Mouse (Mus musculus): Measurements from ENCODE around the gene Fuom. TPM values are rescaled to one million over a fixed set of nuclear protein-coding genes. Genes with fewer than 3 reads are reported as not detected.
A peak's percentile ranks its signal among the peaks of the same experiment; 100 is the strongest.

Fuom gene
- polyA plus RNA-seq, 2 experiments, result 28.3 to 30.3 TPM

- no peak for TF ChIP-seq POLR2A (IDR thresholded peaks at IDR 0.05; ENCODE audit: borderline replicate concordance, extremely low read depth, insufficient read depth, insufficient read length)
- Histone ChIP-seq H3K4me2 (replicated peaks; ENCODE audit: low read depth, low read length, severe bottlenecking) (peak overlapping the region; percentile 61), H3K36me3 (ENCODE audit: control insufficient read depth, insufficient read depth, low read length) (no peaks in the 10 kb centered on the region), H3K4me3 (replicated peaks; ENCODE audit: low read length) (peak overlapping the region; percentile 41), H3K4me1 (ENCODE audit: control insufficient read depth, insufficient read depth, low read length) (peaks cover 18% of the 10 kb centered on the region), H3K9ac (ENCODE audit: low read depth, low read length, severe bottlenecking) (no peak overlapping the region), H3K27ac (replicated peaks; ENCODE audit: low read depth, low read length) (no peak overlapping the region), H3K27me3 (ENCODE audit: control insufficient read depth, insufficient read depth, low read length) (peaks cover 72% of the 10 kb centered on the region), H3K9me3 (ENCODE audit: control insufficient read depth, low read length) (no peaks in the 10 kb centered on the region)
- WGBS, result 1% methylated on average over 33 of the region's 34 CpGs
- DNase-seq (ENCODE audit: low spot score) (peak; percentile 50), ATAC-seq (ENCODE audit: low FRiP score, low read depth) (peak; percentile 59; the same call in 1 of the 2 replicates)
Observed at GRCm38 (mm10) chr7:140049115-140049689, 53.0 kb downstream of the Fuom start.

DNA sequence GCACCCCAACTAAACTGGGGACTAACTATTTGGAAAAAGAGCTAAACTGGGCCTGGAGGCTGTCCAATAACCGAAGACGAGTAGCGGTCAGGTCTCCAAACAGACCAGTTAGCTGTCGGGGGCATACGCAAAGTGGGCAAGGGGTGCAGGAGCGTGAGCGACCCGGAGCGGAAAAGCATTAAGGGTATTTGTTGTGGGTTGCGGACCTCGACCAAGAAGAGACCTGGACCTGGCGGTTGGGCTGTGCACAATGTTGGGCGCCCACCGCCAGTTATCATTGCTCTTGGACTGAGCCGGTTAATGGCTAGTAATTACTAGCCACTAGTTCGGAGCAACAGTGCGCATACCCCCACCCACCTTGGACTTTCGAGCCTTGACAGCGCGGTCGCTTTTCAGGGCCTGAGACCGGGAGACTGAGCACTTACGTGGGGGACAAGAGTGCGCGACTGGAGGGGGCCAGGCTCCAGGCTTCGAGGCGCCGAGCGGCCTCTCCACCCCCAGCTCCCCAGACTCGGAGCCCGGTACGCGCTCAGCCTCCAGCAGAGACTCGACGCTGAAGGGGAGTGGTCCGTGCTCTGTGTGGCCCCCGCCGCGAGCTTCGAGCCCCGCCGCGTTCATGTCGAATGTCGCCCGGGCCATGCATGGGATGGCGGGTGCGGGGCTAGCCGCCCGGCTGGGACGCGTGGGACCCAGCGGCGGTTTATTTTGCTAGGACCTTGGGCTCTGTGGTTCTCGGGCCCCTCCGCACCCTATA lies 53.7 kb downstream of the Fuom start, which contains the start of gene Msx3:
Msx3 (minus strand) TSS at position 729 of the 754 bp plus-strand sequence.
- H3K4me3 ChIP-seq (replicated peaks; ENCODE audit: low read length), result peak within 1 kb of the TSS; percentile 41
- H3K27me3 ChIP-seq (ENCODE audit: control insufficient read depth, insufficient read depth, low read length), result peaks cover 72% of the 10 kb centered on the region
- no peak for DNase-seq (ENCODE audit: low spot score)
- under 1% methylated on average over 55 of the region's 56 CpGs for WGBS
- no peaks in the 10 kb centered on the region for H3K9me3 ChIP-seq (ENCODE audit: control insufficient read depth, low read length)
- H3K9ac ChIP-seq (ENCODE audit: low read depth, low read length, severe bottlenecking), result no peak within 1 kb of the TSS
- H3K27ac ChIP-seq (replicated peaks; ENCODE audit: low read depth, low read length), result no peak within 1 kb of the TSS
- no peak for TF ChIP-seq POLR2A (IDR thresholded peaks at IDR 0.05; ENCODE audit: borderline replicate concordance, extremely low read depth, insufficient read depth, insufficient read length)
- peaks cover 18% of the 10 kb centered on the region for H3K4me1 ChIP-seq (ENCODE audit: control insufficient read depth, insufficient read depth, low read length)
- H3K4me2 ChIP-seq (replicated peaks; ENCODE audit: low read depth, low read length, severe bottlenecking), result peak within 1 kb of the TSS; percentile 61
- ATAC-seq (ENCODE audit: low FRiP score, low read depth), result peak; percentile 28
- no peaks in the 10 kb centered on the region for H3K36me3 ChIP-seq (ENCODE audit: control insufficient read depth, insufficient read depth, low read length)

- Histone ChIP-seq H3K27ac (replicated peaks; ENCODE audit: low read depth, low read length) (no peak overlapping the region), H3K9me3 (ENCODE audit: control insufficient read depth, low read length) (no peaks in the 10 kb centered on the region), H3K4me3 (replicated peaks; ENCODE audit: low read length) (peak overlapping the region; percentile 41), H3K4me1 (ENCODE audit: control insufficient read depth, insufficient read depth, low read length) (peaks cover 18% of the 10 kb centered on the region), H3K4me2 (replicated peaks; ENCODE audit: low read depth, low read length, severe bottlenecking) (peak overlapping the region; percentile 61), H3K9ac (ENCODE audit: low read depth, low read length, severe bottlenecking) (no peak overlapping the region), H3K27me3 (ENCODE audit: control insufficient read depth, insufficient read depth, low read length) (peaks cover 72% of the 10 kb centered on the region), H3K36me3 (ENCODE audit: control insufficient read depth, insufficient read depth, low read length) (no peaks in the 10 kb centered on the region)
- no peak for TF ChIP-seq POLR2A (IDR thresholded peaks at IDR 0.05; ENCODE audit: borderline replicate concordance, extremely low read depth, insufficient read depth, insufficient read length)
- WGBS, result under 1% methylated on average over 32 of the region's 33 CpGs
- ATAC-seq (ENCODE audit: low FRiP score, low read depth), result no peak
- no peak for DNase-seq (ENCODE audit: low spot score)
Observed at GRCm38 (mm10) chr7:140047811-140048311, 54.4 kb downstream of the Fuom start.

Other genes with a start within 250 kb of the Fuom start
- 0.35 and 0.45 TPM in 2 replicates for gene Kndc1, start 207.7 kb downstream of the Fuom start, polyA plus RNA-seq (2012; rRNA removed)
- 0.10 and 0.22 TPM in 2 replicates for gene Kndc1, start 207.7 kb downstream of the Fuom start, polyA plus RNA-seq (2014; fragmentation: Nextera tagmentation; extraction: Ambion mirVana)
- gene Utf1, start 158.7 kb downstream of the Fuom start, polyA plus RNA-seq (2012; rRNA removed), result 0.10 and 0.11 TPM in 2 replicates
- gene Utf1, start 158.7 kb downstream of the Fuom start, polyA plus RNA-seq (2014; fragmentation: Nextera tagmentation; extraction: Ambion mirVana), result 0.15 TPM in 1 of 2 replicates, not detected in the other
- gene 6430531B16Rik, start 123.7 kb downstream of the Fuom start, polyA plus RNA-seq (2012; rRNA removed), result 0.08 and 0.40 TPM in 2 replicates
- gene 6430531B16Rik, start 123.7 kb downstream of the Fuom start, polyA plus RNA-seq (2014; fragmentation: Nextera tagmentation; extraction: Ambion mirVana), result 0.75 TPM in 1 of 2 replicates, not detected in the other
- gene Adam8, start 109.9 kb downstream of the Fuom start, polyA plus RNA-seq (2012; rRNA removed), result 8.8 and 9.5 TPM in 2 replicates
- 1.8 and 2.2 TPM in 2 replicates for gene Adam8, start 109.9 kb downstream of the Fuom start, polyA plus RNA-seq (2014; fragmentation: Nextera tagmentation; extraction: Ambion mirVana)
- gene Zfp511, start 66.0 kb downstream of the Fuom start, polyA plus RNA-seq (2012; rRNA removed), result 58.3 and 75.1 TPM in 2 replicates
- 37.2 and 41.1 TPM in 2 replicates for gene Zfp511, start 66.0 kb downstream of the Fuom start, polyA plus RNA-seq (2014; fragmentation: Nextera tagmentation; extraction: Ambion mirVana)
- 69.1 and 76.7 TPM in 2 replicates for gene Tubgcp2, start 65.8 kb downstream of the Fuom start, polyA plus RNA-seq (2012; rRNA removed)
- 58.8 and 66.2 TPM in 2 replicates for gene Tubgcp2, start 65.8 kb downstream of the Fuom start, polyA plus RNA-seq (2014; fragmentation: Nextera tagmentation; extraction: Ambion mirVana)
- not detected in 2 replicates for gene Msx3, start 53.4 kb downstream of the Fuom start, polyA plus RNA-seq (2012; rRNA removed)
- not detected in 2 replicates for gene Msx3, start 53.4 kb downstream of the Fuom start, polyA plus RNA-seq (2014; fragmentation: Nextera tagmentation; extraction: Ambion mirVana)
- 0.46 and 0.65 TPM in 2 replicates for gene Caly, start 19.9 kb downstream of the Fuom start, polyA plus RNA-seq (2012; rRNA removed)
- 0.69 and 0.77 TPM in 2 replicates for gene Caly, start 19.9 kb downstream of the Fuom start, polyA plus RNA-seq (2014; fragmentation: Nextera tagmentation; extraction: Ambion mirVana)
- gene Prap1, start 9.0 kb downstream of the Fuom start, polyA plus RNA-seq (2012; rRNA removed), result 0.80 and 13.6 TPM in 2 replicates
- gene Prap1, start 9.0 kb downstream of the Fuom start, polyA plus RNA-seq (2014; fragmentation: Nextera tagmentation; extraction: Ambion mirVana), result 0.33 TPM in 1 of 2 replicates, not detected in the other
- gene Paox, start 13.4 kb upstream of the Fuom start, polyA plus RNA-seq (2012; rRNA removed), result 12.6 and 13.5 TPM in 2 replicates
- gene Paox, start 13.4 kb upstream of the Fuom start, polyA plus RNA-seq (2014; fragmentation: Nextera tagmentation; extraction: Ambion mirVana), result 17.8 and 19.4 TPM in 2 replicates
- gene Echs1, start 14.0 kb upstream of the Fuom start, polyA plus RNA-seq (2012; rRNA removed), result 78.1 and 127 TPM in 2 replicates
- 153 and 159 TPM in 2 replicates for gene Echs1, start 14.0 kb upstream of the Fuom start, polyA plus RNA-seq (2014; fragmentation: Nextera tagmentation; extraction: Ambion mirVana)
- gene Mtg1, start 35.1 kb upstream of the Fuom start, polyA plus RNA-seq (2012; rRNA removed), result 26.5 and 28.8 TPM in 2 replicates
- gene Mtg1, start 35.1 kb upstream of the Fuom start, polyA plus RNA-seq (2014; fragmentation: Nextera tagmentation; extraction: Ambion mirVana), result 22.9 and 28.4 TPM in 2 replicates
- 0.20 and 0.24 TPM in 2 replicates for gene Sprn, start 52.4 kb upstream of the Fuom start, polyA plus RNA-seq (2012; rRNA removed)
- gene Sprn, start 52.4 kb upstream of the Fuom start, polyA plus RNA-seq (2014; fragmentation: Nextera tagmentation; extraction: Ambion mirVana), result 0.14 and 0.26 TPM in 2 replicates
- not detected in 2 replicates for gene Olfr522, start 62.3 kb upstream of the Fuom start, polyA plus RNA-seq (2012; rRNA removed)
- not detected in 2 replicates for gene Olfr522, start 62.3 kb upstream of the Fuom start, polyA plus RNA-seq (2014; fragmentation: Nextera tagmentation; extraction: Ambion mirVana)
- gene Olfr523, start 70.8 kb upstream of the Fuom start, polyA plus RNA-seq (2012; rRNA removed), result not detected in 2 replicates
- gene Olfr523, start 70.8 kb upstream of the Fuom start, polyA plus RNA-seq (2014; fragmentation: Nextera tagmentation; extraction: Ambion mirVana), result not detected in 2 replicates
- gene Olfr524, start 103.5 kb upstream of the Fuom start, polyA plus RNA-seq (2012; rRNA removed), result not detected in 2 replicates
- gene Olfr524, start 103.5 kb upstream of the Fuom start, polyA plus RNA-seq (2014; fragmentation: Nextera tagmentation; extraction: Ambion mirVana), result not detected in 2 replicates
- gene Cd163l1, start 115.8 kb upstream of the Fuom start, polyA plus RNA-seq (2012; rRNA removed), result 0.04 and 0.05 TPM in 2 replicates
- gene Cd163l1, start 115.8 kb upstream of the Fuom start, polyA plus RNA-seq (2014; fragmentation: Nextera tagmentation; extraction: Ambion mirVana), result 0.11 TPM in 2 replicates
- gene 5830411N06Rik, start 144.8 kb upstream of the Fuom start, polyA plus RNA-seq (2012; rRNA removed), result 0.01 and 0.03 TPM in 2 replicates
- not detected in 2 replicates for gene 5830411N06Rik, start 144.8 kb upstream of the Fuom start, polyA plus RNA-seq (2014; fragmentation: Nextera tagmentation; extraction: Ambion mirVana)
- gene Olfr525, start 218.4 kb upstream of the Fuom start, polyA plus RNA-seq (2012; rRNA removed), result not detected in 2 replicates
- gene Olfr525, start 218.4 kb upstream of the Fuom start, polyA plus RNA-seq (2014; fragmentation: Nextera tagmentation; extraction: Ambion mirVana), result not detected in 2 replicates
- not detected in 2 replicates for gene Olfr527, start 231.6 kb upstream of the Fuom start, polyA plus RNA-seq (2012; rRNA removed)
- not detected in 2 replicates for gene Olfr527, start 231.6 kb upstream of the Fuom start, polyA plus RNA-seq (2014; fragmentation: Nextera tagmentation; extraction: Ambion mirVana)

Measured in limb, embryonic 14.5 days (tissue).